Mouse (Mus musculus) layer of hippocampus, adult 2 months (tissue): ENCODE data around the gene Pam16. TPM values are rescaled to one million over a fixed set of nuclear protein-coding genes. Genes with fewer than 3 reads are reported as not detected.
"Not testable (repeated sequence)": the region's sequence is repeated elsewhere in the genome, so short reads cannot be mapped to it uniquely, and the experiment has no call there.

ENCODE experiments used
- DNase-seq, 2 experiments: peaks; one replicate each; pipeline ENCODE4 v3.0.0; 2022; ENCODE audit warnings: low spot score in 2 of 2
- H3K27ac ChIP-seq: fragments of 200-600 bp; 2 replicates; pipeline ENCODE4 v1.8.1; 2022
- H3K4me3 ChIP-seq: fragments of 200-600 bp; 2 replicates; pipeline ENCODE4 v1.8.1; 2022; ENCODE audit warnings: mild to moderate bottlenecking
- CTCF ChIP-seq: fragments of 200-600 bp; conservative IDR thresholded peaks from 2 replicates; pipeline ENCODE4 v1.8.1; 2022; ENCODE audit warnings: antibody characterized with exemption, mild to moderate bottlenecking, moderate library complexity
- total RNA-seq, 2 experiments: library from RNA; stranded (reverse); gene quantifications; 2 replicates each; pipeline ENCODE4 v1.2.3; 2021

The Pam16 gene
- total RNA-seq, 2 experiments from 2014 or later, result 72.3 to 75.2 TPM

GRCm38 (mm10) chr16:4590236-4590635 lies 34.6 kb downstream of the Pam16 start:
- DNase-seq, result no peak
- Histone ChIP-seq H3K4me3 (no peak overlapping the region), H3K27ac (no peak overlapping the region)
- TF ChIP-seq CTCF, result no peak

- peak overlapping the region; percentile 74; the same call in 1 of the 2 replicates for H3K27ac ChIP-seq
Observed at GRCm38 (mm10) chr16:4587516-4588210, 37.1 kb downstream of the Pam16 start.

GRCm38 (mm10) chr16:4586531-4587123 lies 38.2 kb downstream of the Pam16 start:
- Histone ChIP-seq H3K4me3 (peak overlapping the region; percentile 62), H3K27ac (peak overlapping the region; percentile 74)
- peak; percentile 30 for TF ChIP-seq CTCF
- DNase-seq, result peak; percentile 81 to 88

More at GRCm38 (mm10) chr16:4587516-4588210, 37.1 kb downstream of the Pam16 start:
- H3K4me3 ChIP-seq, result no peak overlapping the region
- no peak for TF ChIP-seq CTCF
- DNase-seq, result no peak

GRCm38 (mm10) chr16:4585642-4586530 lies 38.9 kb downstream of the Pam16 start:
- Histone ChIP-seq H3K27ac (peak overlapping the region; percentile 65), H3K4me3 (peak overlapping the region; percentile 62)
- DNase-seq, result no peak
- no peak for TF ChIP-seq CTCF

GRCm38 (mm10) chr16:4584438-4584837 lies 40.4 kb downstream of the Pam16 start:
- Histone ChIP-seq H3K27ac (no peak overlapping the region), H3K4me3 (no peak overlapping the region)
- no peak for TF ChIP-seq CTCF
- no peak for DNase-seq

- Histone ChIP-seq H3K27ac (no peak overlapping the region), H3K4me3 (no peak overlapping the region)
- DNase-seq, result no peak
- no peak for TF ChIP-seq CTCF
Observed at GRCm38 (mm10) chr16:4583807-4584206, 41.0 kb downstream of the Pam16 start.

GRCm38 (mm10) chr16:4581179-4581578 lies 43.6 kb downstream of the Pam16 start:
- not testable (repeated sequence) for H3K27ac ChIP-seq, H3K4me3 ChIP-seq, DNase-seq

- no peak for DNase-seq
- H3K4me3 ChIP-seq, result no peak overlapping the region
- no peak overlapping the region for H3K27ac ChIP-seq
- no peak for TF ChIP-seq CTCF
Observed at GRCm38 (mm10) chr16:4578630-4579029, 46.2 kb downstream of the Pam16 start.

GRCm38 (mm10) chr16:4576873-4577272 lies 47.9 kb downstream of the Pam16 start:
- DNase-seq, result no peak
- Histone ChIP-seq H3K27ac (no peak overlapping the region), H3K4me3 (no peak overlapping the region)
- no peak for TF ChIP-seq CTCF

GRCm38 (mm10) chr16:4576038-4576437 lies 48.8 kb downstream of the Pam16 start:
- TF ChIP-seq CTCF, result no peak
- Histone ChIP-seq H3K27ac (no peak overlapping the region), H3K4me3 (no peak overlapping the region)
- DNase-seq, result no peak

- no peak for TF ChIP-seq CTCF
- DNase-seq, result no peak
- Histone ChIP-seq H3K27ac (no peak overlapping the region), H3K4me3 (no peak overlapping the region)
Observed at GRCm38 (mm10) chr16:4570737-4571136, 54.1 kb downstream of the Pam16 start.

- TF ChIP-seq CTCF, result peak; percentile 91
- DNase-seq, result peak; percentile 58 to 85
- no peak overlapping the region for H3K27ac ChIP-seq
Observed at GRCm38 (mm10) chr16:4567912-4568311, 56.9 kb downstream of the Pam16 start.

More at GRCm38 (mm10) chr16:4567912-4568311, 56.9 kb downstream of the Pam16 start:
- H3K4me3 ChIP-seq, result no peak overlapping the region

Other genes with a start within 250 kb of the Pam16 start
- gene Adcy9, start 204.5 kb downstream of the Pam16 start, total RNA-seq, result 100 to 1,000 TPM; 104 to 109 TPM
- 10 to 100 TPM; 13.2 to 14.9 TPM for gene Srl, start 83.2 kb downstream of the Pam16 start, total RNA-seq
- 1 to 10 TPM; 5.3 to 6.8 TPM for gene Tfap4, start 65.1 kb downstream of the Pam16 start, total RNA-seq
- 10 to 100 TPM; 11.0 to 13.9 TPM for gene Glis2, start 30.3 kb downstream of the Pam16 start, total RNA-seq
- gene Vasn, start 15.0 kb upstream of the Pam16 start, total RNA-seq, result 1 to 10 TPM; 5.7 to 6.2 TPM
- gene Dnaja3, start 15.0 kb upstream of the Pam16 start, total RNA-seq, result 10 to 100 TPM; 61.2 to 65.4 TPM
- 10 to 100 TPM; 85.6 to 93.4 TPM for gene Coro7, start 54.8 kb upstream of the Pam16 start, total RNA-seq
- 10 to 100 TPM; 16.8 to 17.4 TPM for gene Nmral1, start 94.4 kb upstream of the Pam16 start, total RNA-seq
- gene Hmox2, start 101.4 kb upstream of the Pam16 start, total RNA-seq, result 10 to 100 TPM; 91.8 to 92.0 TPM
- 100 to 1,000 TPM; 230 to 241 TPM for gene Cdip1, start 165.3 kb upstream of the Pam16 start, total RNA-seq
- gene 4930562C15Rik, start 210.4 kb upstream of the Pam16 start, total RNA-seq, result not detected